Mouse (Mus musculus): ENCODE measurements around the gene Hk2.

GRCm38 (mm10) chr6:82772451-82773101 lies 1.7 kb downstream of the Hk2 start:
- TF ChIP-seq CTCF (IDR thresholded peaks at IDR 0.05; ENCODE audit: low read depth, low read length) (no peak), POLR2A (IDR thresholded peaks at IDR 0.05; ENCODE audit: borderline replicate concordance, low read depth, low read length) (no peak)

All from bone marrow macrophage, adult 2 months (primary cell).